Mouse (Mus musculus) lung, embryonic 15.5 days (tissue): Measurements from ENCODE around the gene Bcl3. TPM values are rescaled to one million over a fixed set of nuclear protein-coding genes. Genes with fewer than 3 reads are reported as not detected.
A peak's percentile ranks its signal among the peaks of the same experiment; 100 is the strongest.
"Not testable (repeated sequence)": the region's sequence is repeated elsewhere in the genome, so short reads cannot be mapped to it uniquely, and the experiment has no call there.

Source experiments
- ATAC-seq: fragments of 200-750 bp; cut with Nextera tagmentation; 2 replicates; pipeline ENCODE4 v1.8.0; 2017; ENCODE audit warnings: moderate number of reproducible peaks, borderline replicate concordance; ENCODE audit not compliant: low FRiP score, low TSS enrichment; ENCODE audit errors: extremely low read depth
- H3K27ac ChIP-seq: fragments of 300-500 bp; sonication (generic); 2 replicates; pipeline ENCODE4 v1.5.1; 2015; ENCODE audit warnings: moderate library complexity, mild to moderate bottlenecking, inconsistent platforms
- H3K27me3 ChIP-seq: fragments of 300-500 bp; sonication (generic); 2 replicates; pipeline ENCODE4 v1.6.1; 2015; ENCODE audit warnings: inconsistent platforms
- H3K36me3 ChIP-seq: fragments of 300-500 bp; sonication (generic); 2 replicates; pipeline ENCODE4 v1.6.1; 2015; ENCODE audit warnings: inconsistent platforms
- H3K4me1 ChIP-seq: fragments of 300-500 bp; sonication (generic); 2 replicates; pipeline ENCODE4 v1.6.1; 2015; ENCODE audit warnings: inconsistent platforms
- H3K4me2 ChIP-seq: fragments of 300-500 bp; sonication (generic); 2 replicates; pipeline ENCODE4 v1.6.1; 2015; ENCODE audit warnings: inconsistent platforms, mild to moderate bottlenecking, moderate library complexity
- H3K4me3 ChIP-seq: fragments of 300-500 bp; sonication (generic); 2 replicates; pipeline ENCODE4 v1.5.1; 2015; ENCODE audit warnings: mild to moderate bottlenecking, inconsistent platforms
- H3K9ac ChIP-seq: fragments of 300-500 bp; sonication (generic); 2 replicates; pipeline ENCODE4 v1.6.1; 2015; ENCODE audit warnings: inconsistent platforms
- H3K9me3 ChIP-seq: fragments of 300-500 bp; sonication (generic); 2 replicates; pipeline ENCODE4 v1.6.1; 2016; ENCODE audit warnings: inconsistent platforms
- WGBS: fragments of 180-500 bp; shearing (Covaris S2); methylation state at CpG from one replicate; pipeline ENCODE4 v1.1.7; 2015; 5-methylcytosine and 5-hydroxymethylcytosine counted together
- polyA plus RNA-seq: library from polyadenylated mRNA; unstranded; fragments of >200 nt; fragmentation: Nextera tagmentation; extraction: Ambion mirVana; gene quantifications from 2 replicates; pipeline ENCODE4 v1.2.1, GENCODE M21; 2015

Bcl3 gene
- polyA plus RNA-seq, 1 experiment from 2014 or later = 4.7 TPM

- no peak overlapping the region for H3K27ac ChIP-seq
- peaks cover 18% of the 10 kb centered on the region for H3K27me3 ChIP-seq
- no peak overlapping the region for H3K9ac ChIP-seq
These were observed 27.3 kb downstream of the Bcl3 start for GRCm38 (mm10) chr7:19795236-19795635.

GRCm38 (mm10) chr7:19792701-19793630 lies 29.6 kb downstream of the Bcl3 start:
- no peaks in the 10 kb centered on the region for H3K9me3 ChIP-seq
- H3K4me2 ChIP-seq = no peak overlapping the region
- H3K9ac ChIP-seq = no peak overlapping the region
- no peak overlapping the region for H3K4me3 ChIP-seq
- peaks cover 18% of the 10 kb centered on the region for H3K27me3 ChIP-seq
- ATAC-seq = no peak
- H3K4me1 ChIP-seq = peaks cover 9% of the 10 kb centered on the region; the same call in 1 of the 2 replicates
- 80% methylated on average over 19 of the region's 19 CpGs for WGBS
- 0 out of 2 replicates have a peak, but pooled peaks cover under 1% of the 10 kb centered on the region for H3K36me3 ChIP-seq
- H3K27ac ChIP-seq = no peak overlapping the region

More at GRCm38 (mm10) chr7:19795236-19795635, 27.3 kb downstream of the Bcl3 start:
- Histone ChIP-seq H3K4me1 (peaks cover 7% of the 10 kb centered on the region; the same call in 1 of the 2 replicates), H3K4me3 (no peak overlapping the region), H3K36me3 (no peaks in the 10 kb centered on the region), H3K9me3 (no peaks in the 10 kb centered on the region), H3K4me2 (no peak overlapping the region)
- 51% methylated on average over 2 of the region's 2 CpGs for WGBS
- ATAC-seq = no peak

- H3K9me3 ChIP-seq, H3K27me3 ChIP-seq, H3K4me3 ChIP-seq, ATAC-seq, H3K36me3 ChIP-seq, H3K4me1 ChIP-seq, H3K4me2 ChIP-seq, H3K27ac ChIP-seq, H3K9ac ChIP-seq: not testable (repeated sequence)
- WGBS = 86% methylated on average over 2 of the region's 2 CpGs
These were observed 31.1 kb downstream of the Bcl3 start for GRCm38 (mm10) chr7:19791504-19791903.

GRCm38 (mm10) chr7:19789904-19790347 lies 32.6 kb downstream of the Bcl3 start:
- WGBS = 1% methylated on average over 19 of the region's 19 CpGs
- Histone ChIP-seq H3K27ac (no peak overlapping the region), H3K4me3 (peak overlapping the region; percentile 32), H3K27me3 (no peaks in the 10 kb centered on the region), H3K36me3 (0 out of 2 replicates have a peak, but pooled peaks cover 2% of the 10 kb centered on the region), H3K4me2 (peak overlapping the region; percentile 64), H3K4me1 (peaks cover 9% of the 10 kb centered on the region; the same call in 1 of the 2 replicates), H3K9me3 (no peaks in the 10 kb centered on the region), H3K9ac (no peak overlapping the region)
- ATAC-seq = peak; percentile 28; the same call in 1 of the 2 replicates

GRCm38 (mm10) chr7:19785874-19786458 lies 36.6 kb downstream of the Bcl3 start:
- Histone ChIP-seq H3K27me3 (no peaks in the 10 kb centered on the region), H3K4me2 (no peak overlapping the region), H3K4me3 (no peak overlapping the region), H3K9ac (no peak overlapping the region), H3K27ac (no peak overlapping the region), H3K9me3 (no peaks in the 10 kb centered on the region), H3K4me1 (0 out of 2 replicates have a peak, but pooled peaks cover 6% of the 10 kb centered on the region), H3K36me3 (0 out of 2 replicates have a peak, but pooled peaks cover 2% of the 10 kb centered on the region)
- WGBS = 37% methylated on average over 12 of the region's 12 CpGs
- ATAC-seq = no peak

- H3K4me1 ChIP-seq = 0 out of 2 replicates have a peak, but pooled peaks cover 6% of the 10 kb centered on the region
- no peak overlapping the region for H3K27ac ChIP-seq
- 23% methylated on average over 11 of the region's 11 CpGs for WGBS
- no peak overlapping the region for H3K9ac ChIP-seq
- ATAC-seq = no peak
- no peak overlapping the region for H3K4me3 ChIP-seq
- H3K9me3 ChIP-seq = no peaks in the 10 kb centered on the region
- 0 out of 2 replicates have a peak, but pooled peaks cover 2% of the 10 kb centered on the region for H3K36me3 ChIP-seq
- no peak overlapping the region for H3K4me2 ChIP-seq
- H3K27me3 ChIP-seq = no peaks in the 10 kb centered on the region
These were observed 37.6 kb downstream of the Bcl3 start for GRCm38 (mm10) chr7:19784764-19785535.

GRCm38 (mm10) chr7:19783630-19784029 lies 38.9 kb downstream of the Bcl3 start:
- WGBS = 58% methylated on average over 8 of the region's 8 CpGs
- H3K9me3 ChIP-seq = no peaks in the 10 kb centered on the region
- H3K4me2 ChIP-seq = no peak overlapping the region
- peak overlapping the region; percentile 55; the same call in 1 of the 2 replicates for H3K27ac ChIP-seq
- H3K36me3 ChIP-seq = 0 out of 2 replicates have a peak, but pooled peaks cover 2% of the 10 kb centered on the region
- H3K4me1 ChIP-seq = 0 out of 2 replicates have a peak, but pooled peaks cover 6% of the 10 kb centered on the region
- H3K27me3 ChIP-seq = no peaks in the 10 kb centered on the region
- no peak overlapping the region for H3K4me3 ChIP-seq
- no peak for ATAC-seq
- H3K9ac ChIP-seq = no peak overlapping the region

- H3K4me2 ChIP-seq = no peak overlapping the region
- WGBS = 95% methylated on average over 4 of the region's 4 CpGs
- no peak overlapping the region for H3K4me3 ChIP-seq
- H3K27me3 ChIP-seq = no peaks in the 10 kb centered on the region
- H3K9me3 ChIP-seq = no peaks in the 10 kb centered on the region
- no peak overlapping the region for H3K27ac ChIP-seq
- no peaks in the 10 kb centered on the region for H3K36me3 ChIP-seq
- H3K4me1 ChIP-seq = peaks cover 9% of the 10 kb centered on the region; the same call in 1 of the 2 replicates
- no peak overlapping the region for H3K9ac ChIP-seq
- no peak for ATAC-seq
These were observed 39.9 kb downstream of the Bcl3 start for GRCm38 (mm10) chr7:19782645-19783044.

- H3K9ac ChIP-seq = no peak overlapping the region
- H3K27me3 ChIP-seq = no peaks in the 10 kb centered on the region
- H3K36me3 ChIP-seq = no peaks in the 10 kb centered on the region
- H3K27ac ChIP-seq = no peak overlapping the region
- H3K4me1 ChIP-seq = peaks cover 12% of the 10 kb centered on the region; the same call in 1 of the 2 replicates
- no peak for ATAC-seq
- WGBS = 78% methylated on average over 7 of the region's 7 CpGs
- H3K4me2 ChIP-seq = no peak overlapping the region
- H3K9me3 ChIP-seq = no peaks in the 10 kb centered on the region
- H3K4me3 ChIP-seq = no peak overlapping the region
These were observed 40.8 kb downstream of the Bcl3 start for GRCm38 (mm10) chr7:19781741-19782140.

GRCm38 (mm10) chr7:19779903-19780302 lies 42.7 kb downstream of the Bcl3 start:
- no peak for ATAC-seq
- Histone ChIP-seq H3K36me3 (no peaks in the 10 kb centered on the region), H3K4me1 (peaks cover 12% of the 10 kb centered on the region; the same call in 1 of the 2 replicates), H3K27ac (no peak overlapping the region), H3K4me3 (no peak overlapping the region), H3K4me2 (no peak overlapping the region), H3K9me3 (no peaks in the 10 kb centered on the region), H3K9ac (no peak overlapping the region), H3K27me3 (no peaks in the 10 kb centered on the region)
- WGBS = 71% methylated on average over 4 of the region's 4 CpGs

GRCm38 (mm10) chr7:19778645-19779044 lies 43.9 kb downstream of the Bcl3 start:
- ATAC-seq = no peak
- peak overlapping the region; percentile 71 for H3K27ac ChIP-seq
- peaks cover 12% of the 10 kb centered on the region; the same call in 1 of the 2 replicates for H3K4me1 ChIP-seq
- H3K27me3 ChIP-seq = no peaks in the 10 kb centered on the region
- WGBS = 70% methylated on average over 8 of the region's 8 CpGs
- H3K9me3 ChIP-seq = no peaks in the 10 kb centered on the region
- no peak overlapping the region for H3K9ac ChIP-seq
- no peak overlapping the region for H3K4me2 ChIP-seq
- H3K36me3 ChIP-seq = no peaks in the 10 kb centered on the region
- H3K4me3 ChIP-seq = no peak overlapping the region
